Mouse (Mus musculus): ENCODE results near the gene Rarg.

The Rarg gene

GRCm38 (mm10) chr15:102204674-102205505, 52.4 kb downstream of the Rarg start, which contains the start of gene Csad:
Gene Csad (minus strand): TSS chr15:102204724.
- DNase-seq (ENCODE audit: inconsistent ontology term), result peak; percentile 76

DNA sequence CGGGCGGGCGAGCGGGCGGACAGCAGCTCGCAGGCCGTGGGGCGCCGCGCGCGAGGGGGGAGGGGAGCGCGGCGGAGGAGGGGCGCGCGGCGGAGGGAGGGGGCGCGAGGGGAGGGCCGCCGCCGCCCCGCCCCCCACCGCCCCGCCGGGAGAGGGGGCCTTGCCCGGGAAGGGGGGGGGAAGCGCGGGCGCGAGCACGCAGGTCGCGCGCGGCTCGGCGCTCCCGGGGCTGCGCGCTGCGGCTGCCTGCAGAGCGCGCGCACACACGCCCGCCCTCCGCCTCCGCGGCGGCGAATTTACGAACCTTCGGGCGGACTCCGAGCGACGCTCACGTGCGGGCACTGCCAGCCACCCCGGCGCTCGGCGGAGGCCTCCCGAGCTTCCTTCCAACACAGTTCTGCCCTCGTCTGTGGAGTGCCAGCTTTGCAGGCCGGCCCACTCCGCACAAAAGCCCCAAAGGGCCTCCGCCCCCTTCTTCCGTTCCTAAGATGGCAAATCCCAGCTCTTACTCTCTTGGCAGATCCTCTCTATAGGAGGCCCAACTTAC, 53.4 kb downstream of the Rarg start:
- DNase-seq (ENCODE audit: inconsistent ontology term), result peak; percentile 89

- DNase-seq (ENCODE audit: inconsistent ontology term), result peak; percentile 99
These were observed 54.1 kb downstream of the Rarg start, which contains the start of gene Zfp740 for GRCm38 (mm10) chr15:102202971-102203834. Gene Zfp740 (plus strand): TSS chr15:102203249.

GRCm38 (mm10) chr15:102198841-102199240, 58.5 kb downstream of the Rarg start:
- DNase-seq (ENCODE audit: inconsistent ontology term), result peak; percentile 16

DNA sequence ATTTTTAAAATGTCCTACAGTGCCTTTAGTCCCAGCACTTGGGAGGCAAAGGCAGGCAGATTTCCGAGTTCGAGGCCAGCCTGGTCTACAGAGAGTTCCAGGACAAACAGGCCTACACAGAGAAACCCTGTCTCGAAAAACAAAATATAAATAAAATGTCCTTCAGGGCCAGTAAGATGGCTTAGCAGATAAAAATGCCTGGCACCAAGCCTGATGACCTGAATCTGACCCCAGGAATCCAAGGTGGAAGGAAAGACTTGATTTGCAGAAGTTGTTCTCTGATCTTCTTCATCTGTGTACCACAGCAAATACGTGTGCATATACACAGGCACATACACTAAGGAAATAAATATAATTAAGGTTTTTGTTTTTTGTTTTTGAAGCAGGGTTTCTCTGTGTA, 61.9 kb downstream of the Rarg start:
- DNase-seq (ENCODE audit: inconsistent ontology term), result no peak

- no peak for DNase-seq (ENCODE audit: inconsistent ontology term)
These were observed 62.9 kb downstream of the Rarg start for GRCm38 (mm10) chr15:102194439-102194838.

GRCm38 (mm10) chr15:102193652-102194051, 63.7 kb downstream of the Rarg start:
- no peak for DNase-seq (ENCODE audit: inconsistent ontology term)

- peak; percentile 8 for DNase-seq (ENCODE audit: inconsistent ontology term)
These were observed 64.4 kb downstream of the Rarg start for GRCm38 (mm10) chr15:102192820-102193386.

DNA sequence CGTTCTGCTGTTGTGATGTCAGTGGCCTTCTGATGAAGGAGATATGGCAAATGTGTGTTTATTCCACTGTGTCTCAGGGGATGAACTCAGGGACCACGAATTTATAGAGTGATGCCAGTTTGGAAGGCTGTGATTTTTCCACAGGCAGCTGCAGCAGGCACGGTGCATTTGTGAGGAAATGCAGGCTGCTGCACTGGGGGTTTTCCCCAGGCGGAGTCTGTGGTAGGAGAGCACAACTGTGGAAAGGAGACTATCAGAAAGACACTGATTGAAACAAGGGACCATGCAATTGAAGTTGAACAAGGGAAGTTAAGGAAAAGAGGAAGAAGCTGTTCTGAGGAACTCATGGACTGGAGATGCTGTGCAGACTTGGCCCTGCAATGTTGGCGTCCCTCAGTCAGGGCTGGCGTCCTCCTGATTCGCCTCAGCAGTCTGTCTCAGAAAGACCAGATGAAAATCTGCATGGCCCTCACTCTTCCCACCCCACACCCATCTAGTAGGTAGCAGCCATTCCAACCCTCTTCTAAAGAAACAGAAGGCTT, 65.0 kb downstream of the Rarg start:
- DNase-seq (ENCODE audit: inconsistent ontology term), result no peak

- DNase-seq (ENCODE audit: inconsistent ontology term), result no peak
These were observed 65.6 kb downstream of the Rarg start for GRCm38 (mm10) chr15:102191699-102192098.

- no peak for DNase-seq (ENCODE audit: inconsistent ontology term)
These were observed 68.4 kb downstream of the Rarg start for GRCm38 (mm10) chr15:102188883-102189282.

- DNase-seq (ENCODE audit: inconsistent ontology term), result no peak
These were observed 69.2 kb downstream of the Rarg start for GRCm38 (mm10) chr15:102188096-102188495.

GRCm38 (mm10) chr15:102186239-102186638, 71.1 kb downstream of the Rarg start:
- DNase-seq (ENCODE audit: inconsistent ontology term), result no peak
